Mouse (Mus musculus) myocyte (in vitro differentiated cells): ENCODE data around the gene Ugt1a10. TPM values are rescaled to one million over a fixed set of nuclear protein-coding genes. Genes with fewer than 3 reads are reported as not detected.

ENCODE experiments used
- H3K27me3 ChIP-seq: one replicate; pipeline ENCODE4 v1.6.1; 2011; ENCODE audit not compliant: control insufficient read depth, insufficient read depth, insufficient read length
- H3K36me3 ChIP-seq: one replicate; pipeline ENCODE4 v1.6.1; 2011; ENCODE audit not compliant: control insufficient read depth, insufficient read depth
- H3K4me2 ChIP-seq: one replicate; pipeline ENCODE4 v1.6.1; 2011; ENCODE audit warnings: low read depth, control low read depth
- H3K4me3 ChIP-seq: one replicate; pipeline ENCODE4 v1.5.1; 2011; ENCODE audit warnings: mild to moderate bottlenecking, control low read depth, moderate library complexity
- H3K79me2 ChIP-seq: one replicate; pipeline ENCODE4 v1.6.1; 2011; ENCODE audit not compliant: control insufficient read depth, insufficient read depth
- H3ac ChIP-seq: one replicate; pipeline ENCODE4 v1.6.1; 2011; ENCODE audit not compliant: control insufficient read depth, insufficient read length
- CEBPB ChIP-seq: IDR thresholded peaks from 2 replicates; pipeline ENCODE4 v1.6.1; 2011; ENCODE audit warnings: mild to moderate bottlenecking, moderate library complexity; ENCODE audit not compliant: poor library complexity, insufficient read depth, severe bottlenecking
- E2F4 ChIP-seq: IDR thresholded peaks from one replicate; pipeline ENCODE4 v1.6.1; 2011; ENCODE audit warnings: mild to moderate bottlenecking, control low read depth, moderate library complexity; ENCODE audit not compliant: insufficient read depth
- MAX ChIP-seq: IDR thresholded peaks from one replicate; pipeline ENCODE4 v1.6.1; 2011; ENCODE audit warnings: low read depth, mild to moderate bottlenecking, control low read depth
- MYOD1 ChIP-seq, 3 experiments: IDR thresholded peaks; one replicate each; pipeline ENCODE4 v1.6.1; 2011; ENCODE audit warnings: control low read depth in 2 of 3, low read depth in 2 of 3, mild to moderate bottlenecking in 2 of 3, moderate library complexity in 1 of 3; ENCODE audit not compliant: insufficient read length in 2 of 3, control insufficient read depth in 1 of 3
- MYOG ChIP-seq, 3 experiments: IDR thresholded peaks; one replicate each; pipeline ENCODE4 v1.6.1; 2011; ENCODE audit warnings: control low read depth in 2 of 3, low read depth in 2 of 3, mild to moderate bottlenecking in 2 of 3; ENCODE audit not compliant: insufficient read length in 2 of 3, control insufficient read depth in 1 of 3, insufficient read depth in 1 of 3
- POLR2A ChIP-seq: IDR thresholded peaks from one replicate; pipeline ENCODE4 v1.6.1; 2011; ENCODE audit warnings: low read depth, mild to moderate bottlenecking, control low read depth, moderate library complexity; ENCODE audit not compliant: insufficient read length
- POLR2AphosphoS2 ChIP-seq: IDR thresholded peaks from one replicate; pipeline ENCODE4 v1.6.1; 2011; ENCODE audit warnings: low read depth, control low read depth; ENCODE audit not compliant: insufficient read length
- REST ChIP-seq: IDR thresholded peaks from one replicate; pipeline ENCODE4 v1.6.1; 2011; ENCODE audit warnings: mild to moderate bottlenecking, control low read depth, moderate library complexity; ENCODE audit not compliant: insufficient read depth, insufficient read length
- SRF ChIP-seq: IDR thresholded peaks from one replicate; pipeline ENCODE4 v1.6.1; 2011; ENCODE audit warnings: low read depth; ENCODE audit not compliant: control insufficient read depth, insufficient read length
- TCF12 ChIP-seq: IDR thresholded peaks from one replicate; pipeline ENCODE4 v1.6.1; 2011; ENCODE audit warnings: mild to moderate bottlenecking, control low read depth; ENCODE audit not compliant: poor library complexity, insufficient read depth, severe bottlenecking
- TCF3 ChIP-seq: IDR thresholded peaks from one replicate; pipeline ENCODE4 v1.6.1; 2011; ENCODE audit warnings: low read depth, control low read depth; ENCODE audit not compliant: insufficient read length
- USF1 ChIP-seq: IDR thresholded peaks from one replicate; pipeline ENCODE4 v1.6.1; 2011; ENCODE audit warnings: low read depth, mild to moderate bottlenecking, control low read depth, moderate library complexity
- polyA plus RNA-seq: library from polyadenylated mRNA; unstranded; fragments of >200 nt; fragmentation: generic; extraction: Trizol; gene quantifications from one replicate; pipeline ENCODE4 v1.2.1, GENCODE M21; 2012; ENCODE audit warnings: missing spikeins

Gene Ugt1a10
- polyA plus RNA-seq, 1 experiment, result not detected

DNA sequence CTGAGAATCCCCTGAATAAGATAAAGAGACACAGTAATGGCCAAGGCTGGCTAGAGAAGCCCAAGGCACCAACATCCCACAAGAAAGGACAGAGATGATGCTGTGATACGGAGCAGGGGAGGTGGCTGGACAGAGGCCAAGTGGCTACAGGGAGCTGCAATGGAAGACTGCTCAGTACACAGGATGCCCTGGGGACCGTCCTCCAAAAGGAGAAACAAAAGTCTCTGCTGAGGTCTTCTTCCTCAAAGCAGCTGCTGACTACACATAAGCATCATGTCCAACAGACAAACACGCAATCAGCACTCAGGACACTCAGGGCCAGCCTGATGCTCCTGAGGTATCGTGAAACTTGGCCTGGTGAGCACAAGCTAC, 209.7 kb downstream of the Ugt1a10 start:
- Histone ChIP-seq H3K27me3 (no peaks in the 10 kb centered on the region), H3K36me3 (peaks cover 65% of the 10 kb centered on the region), H3K79me2 (no peaks in the 10 kb centered on the region), H3K4me2 (no peak overlapping the region), H3K4me3 (no peak overlapping the region), H3ac (no peak overlapping the region)
- TF ChIP-seq MYOG (IDR thresholded peaks at IDR 0.05; ENCODE audit: control insufficient read depth in 1 of 3, insufficient read depth in 1 of 3, insufficient read length in 2 of 3, low read depth in 2 of 3), result no peak
- TF ChIP-seq TCF12, result no peak
- no peak for TF ChIP-seq E2F4
- no peak for TF ChIP-seq MYOD1 (IDR thresholded peaks at IDR 0.05; ENCODE audit: control insufficient read depth in 1 of 3, insufficient read length in 2 of 3, low read depth in 2 of 3)
- TF ChIP-seq TCF3, result no peak
- TF ChIP-seq USF1, result no peak
- TF ChIP-seq SRF, result no peak
- no peak for TF ChIP-seq REST
- TF ChIP-seq POLR2AphosphoS2, result no peak
- TF ChIP-seq POLR2A, result no peak
- TF ChIP-seq MAX, result no peak
- TF ChIP-seq CEBPB, result no peak

DNA sequence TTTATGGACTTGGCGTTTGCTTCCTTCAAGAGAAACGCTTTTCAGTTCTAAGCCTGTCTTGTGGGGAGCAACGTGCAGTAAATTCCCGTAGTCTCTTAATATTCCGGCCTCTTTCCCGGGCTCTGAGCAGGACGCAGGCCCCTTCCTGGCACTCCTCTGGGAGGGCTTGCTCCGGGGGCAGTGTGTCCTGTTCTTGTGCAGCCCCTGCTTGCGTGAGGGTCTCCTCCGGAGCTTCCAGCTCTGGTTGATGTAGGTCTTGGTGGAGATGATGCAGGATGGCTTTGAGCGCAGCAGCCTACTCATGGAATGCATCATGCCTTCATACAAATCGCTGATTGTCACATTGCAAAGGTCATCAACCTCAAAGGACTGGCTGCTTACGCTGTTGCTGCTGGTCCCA, 210.9 kb downstream of the Ugt1a10 start:
- TF ChIP-seq E2F4 (no peak), POLR2AphosphoS2 (no peak), TCF3 (no peak), REST (no peak), CEBPB (no peak), SRF (no peak), MYOD1 (IDR thresholded peaks at IDR 0.05; ENCODE audit: control insufficient read depth in 1 of 3, insufficient read length in 2 of 3, low read depth in 2 of 3) (no peak)
- H3K4me3 ChIP-seq, result no peak overlapping the region
- peaks cover 66% of the 10 kb centered on the region for H3K36me3 ChIP-seq
- no peaks in the 10 kb centered on the region for H3K79me2 ChIP-seq
- no peak overlapping the region for H3K4me2 ChIP-seq
- H3K27me3 ChIP-seq, result no peaks in the 10 kb centered on the region
- H3ac ChIP-seq, result no peak overlapping the region

DNA sequence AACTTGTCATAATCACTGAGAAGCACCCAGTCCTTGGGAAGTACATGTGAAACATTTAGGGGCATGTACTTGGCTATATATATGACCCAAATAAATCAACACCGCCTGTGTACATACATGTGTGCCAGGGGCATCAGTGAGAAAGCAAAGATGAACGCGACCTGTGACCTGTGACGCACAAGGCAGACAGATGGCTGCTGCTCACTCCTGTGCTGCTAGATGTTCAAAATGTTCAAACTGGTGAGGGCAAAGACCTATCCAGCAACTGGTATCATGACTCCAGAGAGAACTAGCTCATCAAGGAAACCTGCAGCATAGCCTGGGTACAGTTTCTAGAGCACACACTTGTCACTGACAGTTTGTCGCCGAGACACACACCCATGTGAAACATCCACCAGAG, 212.3 kb downstream of the Ugt1a10 start:
- no peaks in the 10 kb centered on the region for H3K27me3 ChIP-seq
- peaks cover 75% of the 10 kb centered on the region for H3K36me3 ChIP-seq
- H3K4me3 ChIP-seq, result no peak overlapping the region
- no peaks in the 10 kb centered on the region for H3K79me2 ChIP-seq
- no peak for TF ChIP-seq MAX
- no peak for TF ChIP-seq MYOD1 (IDR thresholded peaks at IDR 0.05; ENCODE audit: control insufficient read depth in 1 of 3, insufficient read length in 2 of 3, low read depth in 2 of 3)
- no peak for TF ChIP-seq REST
- TF ChIP-seq POLR2A, result no peak
- TF ChIP-seq MYOG (IDR thresholded peaks at IDR 0.05; ENCODE audit: control insufficient read depth in 1 of 3, insufficient read depth in 1 of 3, insufficient read length in 2 of 3, low read depth in 2 of 3), result no peak
- TF ChIP-seq TCF3, result no peak
- no peak for TF ChIP-seq SRF
- TF ChIP-seq USF1, result no peak
- TF ChIP-seq TCF12, result no peak
- TF ChIP-seq CEBPB, result no peak
- no peak for TF ChIP-seq POLR2AphosphoS2
- TF ChIP-seq E2F4, result no peak
- no peak overlapping the region for H3ac ChIP-seq
- H3K4me2 ChIP-seq, result peak overlapping the region; percentile 19

DNA sequence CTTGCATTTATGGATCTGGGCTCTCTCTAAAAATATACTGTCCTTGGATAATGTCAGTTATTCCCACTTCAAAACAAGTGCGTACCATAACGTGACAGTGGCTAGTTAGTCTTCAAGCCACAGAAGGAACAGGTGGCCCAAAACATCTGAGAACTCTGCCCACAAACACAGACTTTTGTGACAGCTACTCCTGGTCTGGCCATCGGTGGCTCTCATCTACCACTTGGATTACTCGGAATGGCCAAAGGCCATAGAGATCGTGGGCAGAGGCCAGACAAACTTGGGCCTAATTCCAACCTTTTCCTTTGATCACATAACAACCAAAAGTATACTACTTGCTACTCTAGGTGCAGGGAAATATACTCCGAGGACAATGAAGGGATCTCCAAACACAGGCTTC, 212.9 kb downstream of the Ugt1a10 start:
- no peaks in the 10 kb centered on the region for H3K79me2 ChIP-seq
- peaks cover 70% of the 10 kb centered on the region for H3K36me3 ChIP-seq
- no peak overlapping the region for H3K4me2 ChIP-seq
- no peak overlapping the region for H3ac ChIP-seq
- H3K27me3 ChIP-seq, result no peaks in the 10 kb centered on the region
- H3K4me3 ChIP-seq, result no peak overlapping the region
- TF ChIP-seq POLR2AphosphoS2 (no peak), MAX (no peak), SRF (no peak), MYOD1 (IDR thresholded peaks at IDR 0.05; ENCODE audit: control insufficient read depth in 1 of 3, insufficient read length in 2 of 3, low read depth in 2 of 3) (peak in 1 of 3 experiments; percentile 39), TCF12 (peak; percentile 86), TCF3 (no peak), E2F4 (no peak), MYOG (IDR thresholded peaks at IDR 0.05; ENCODE audit: control insufficient read depth in 1 of 3, insufficient read depth in 1 of 3, insufficient read length in 2 of 3, low read depth in 2 of 3) (peak in 1 of 3 experiments; percentile 76), POLR2A (no peak), CEBPB (no peak), REST (no peak), USF1 (no peak)

Other genes with a start within 250 kb of the Ugt1a10 start
- 59.3 TPM for gene Dgkd, start 202.1 kb upstream of the Ugt1a10 start, polyA plus RNA-seq
- gene Usp40, start 46.8 kb upstream of the Ugt1a10 start, polyA plus RNA-seq, result 9.5 TPM
- not detected for gene Ugt1a9, start 15.4 kb downstream of the Ugt1a10 start, polyA plus RNA-seq
- not detected for gene Ugt1a8, start 32.4 kb downstream of the Ugt1a10 start, polyA plus RNA-seq
- gene Ugt1a7c, start 39.7 kb downstream of the Ugt1a10 start, polyA plus RNA-seq, result 0.18 TPM
- 0.04 TPM for gene Ugt1a6b, start 47.9 kb downstream of the Ugt1a10 start, polyA plus RNA-seq
- 8.9 TPM for gene Ugt1a6a, start 79.4 kb downstream of the Ugt1a10 start, polyA plus RNA-seq
- not detected for gene Ugt1a5, start 110.6 kb downstream of the Ugt1a10 start, polyA plus RNA-seq
- 0.05 TPM for gene Ugt1a2, start 145.2 kb downstream of the Ugt1a10 start, polyA plus RNA-seq
- gene Dnajb3, start 150.4 kb downstream of the Ugt1a10 start, polyA plus RNA-seq, result not detected
- gene Ugt1a1, start 156.6 kb downstream of the Ugt1a10 start, polyA plus RNA-seq, result not detected
- 1.4 TPM for gene Mroh2a, start 171.6 kb downstream of the Ugt1a10 start, polyA plus RNA-seq
- 37.7 TPM for gene Hjurp, start 222.2 kb downstream of the Ugt1a10 start, polyA plus RNA-seq
- gene Trpm8, start 222.3 kb downstream of the Ugt1a10 start, polyA plus RNA-seq, result 0.02 TPM